Mouse (Mus musculus) kidney, adult 8-10 months (tissue): ENCODE results near the gene Naaa.

Experiments
- DNase-seq, 2 experiments: peaks; one replicate each; pipeline ENCODE4 v3.0.0; 2022

Naaa gene

DNA sequence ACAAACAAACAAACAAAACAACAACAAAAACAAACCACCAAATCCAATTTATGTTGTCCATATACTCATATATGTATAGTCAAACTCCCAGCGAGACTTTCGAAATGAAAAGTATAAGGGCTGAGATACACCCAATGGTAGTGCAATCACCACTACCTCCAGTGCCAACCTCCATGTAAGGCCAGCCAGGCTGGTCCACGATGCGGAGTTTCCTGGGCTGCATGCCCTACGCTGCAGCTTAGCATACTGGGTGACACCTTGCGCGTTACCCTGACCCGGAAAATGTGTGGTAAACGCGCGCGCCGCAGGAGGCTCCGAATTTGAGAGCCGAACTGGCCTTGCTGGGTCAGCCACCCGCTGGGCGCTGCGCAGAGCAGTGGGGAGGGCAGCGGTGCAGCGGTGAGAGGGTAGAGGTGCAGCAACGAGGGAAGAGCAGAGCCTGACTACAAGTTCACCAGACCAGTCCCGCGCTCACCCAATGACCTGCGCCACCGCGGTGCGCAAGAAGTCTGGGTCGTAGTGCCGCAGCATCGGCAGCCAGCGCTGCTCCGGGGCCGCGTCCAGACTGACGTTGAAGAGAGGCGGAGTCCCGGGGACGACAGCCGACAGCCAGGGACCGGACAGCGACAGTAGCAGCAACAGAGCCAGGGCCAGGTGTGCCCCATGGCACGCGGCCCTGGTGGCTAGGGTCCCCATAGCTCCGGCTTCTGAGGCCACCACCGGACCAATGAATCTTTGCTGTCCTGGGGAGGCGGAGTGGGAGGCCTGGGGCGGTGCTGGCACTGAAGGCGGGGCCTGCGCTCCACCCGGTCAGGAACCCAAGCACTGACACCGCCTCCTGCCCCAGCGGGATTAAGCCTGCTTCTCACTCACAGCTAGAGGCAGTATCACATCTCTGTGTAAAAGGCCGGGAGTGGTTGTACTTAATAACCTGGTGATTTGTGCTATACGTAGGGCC, at the start of gene Naaa:
Gene Naaa (minus strand): TSS at position 734 of the 958 bp plus-strand sequence.
- peak; percentile 90 for DNase-seq

DNA sequence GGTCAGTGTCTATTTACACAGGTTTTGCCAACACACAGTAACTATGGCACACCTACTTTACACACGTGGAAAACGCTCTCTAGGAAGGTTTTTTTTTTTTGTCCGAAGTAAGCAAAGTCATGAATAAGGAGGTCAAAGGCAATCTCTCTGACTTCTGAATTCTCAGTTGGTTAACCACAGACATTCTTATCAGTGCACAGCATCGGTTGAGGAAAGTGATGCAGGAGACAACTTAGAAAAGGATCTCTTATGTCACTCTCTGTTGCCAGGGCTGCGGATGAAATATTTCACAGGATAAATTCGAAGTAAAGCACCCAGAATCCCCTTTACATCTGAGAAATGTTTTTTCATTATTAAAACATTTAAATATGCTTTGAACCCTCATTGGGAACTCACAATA, 49.4 kb upstream of the Naaa start:
- no peak for DNase-seq

DNA sequence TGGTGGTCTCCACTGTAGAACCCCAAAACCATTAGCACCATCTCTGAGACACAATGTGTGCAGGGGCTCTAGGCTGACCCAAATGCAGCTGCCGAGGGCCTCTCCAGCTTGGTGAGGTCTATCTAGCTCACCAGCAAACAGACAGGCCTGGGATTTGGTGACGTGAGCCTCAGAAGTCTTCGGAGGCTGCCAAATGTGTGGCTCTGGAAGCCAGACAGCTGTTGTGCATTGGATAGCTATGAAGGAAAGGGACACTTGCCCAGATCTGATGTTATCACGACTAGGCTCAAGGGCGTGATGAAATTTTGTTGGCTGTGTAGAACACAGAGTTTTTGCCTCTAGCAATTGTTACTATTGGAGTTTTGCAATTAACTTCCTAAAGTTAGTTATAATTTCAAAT, 45.3 kb upstream of the Naaa start:
- DNase-seq, result peak; percentile 19 to 44

DNA sequence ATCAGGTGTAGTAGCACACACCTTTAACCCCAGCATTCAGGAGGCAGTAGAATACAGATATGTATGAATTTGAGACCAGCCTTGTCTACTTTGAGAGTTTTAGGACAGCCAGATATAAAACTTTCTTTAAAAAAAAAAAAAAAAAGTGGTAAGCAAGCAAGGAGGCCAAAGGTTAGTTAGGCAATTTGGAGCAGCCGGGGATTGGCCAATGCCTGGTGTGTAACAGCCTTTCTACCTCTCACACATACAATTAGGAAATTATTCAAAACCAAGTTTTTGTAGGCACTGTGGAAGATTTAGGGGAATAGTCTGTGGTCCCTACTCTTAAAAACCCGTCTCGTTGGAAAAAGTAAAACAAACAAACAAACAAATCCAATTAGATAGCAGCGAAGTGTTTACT, 44.6 kb upstream of the Naaa start:
- no peak for DNase-seq

DNA sequence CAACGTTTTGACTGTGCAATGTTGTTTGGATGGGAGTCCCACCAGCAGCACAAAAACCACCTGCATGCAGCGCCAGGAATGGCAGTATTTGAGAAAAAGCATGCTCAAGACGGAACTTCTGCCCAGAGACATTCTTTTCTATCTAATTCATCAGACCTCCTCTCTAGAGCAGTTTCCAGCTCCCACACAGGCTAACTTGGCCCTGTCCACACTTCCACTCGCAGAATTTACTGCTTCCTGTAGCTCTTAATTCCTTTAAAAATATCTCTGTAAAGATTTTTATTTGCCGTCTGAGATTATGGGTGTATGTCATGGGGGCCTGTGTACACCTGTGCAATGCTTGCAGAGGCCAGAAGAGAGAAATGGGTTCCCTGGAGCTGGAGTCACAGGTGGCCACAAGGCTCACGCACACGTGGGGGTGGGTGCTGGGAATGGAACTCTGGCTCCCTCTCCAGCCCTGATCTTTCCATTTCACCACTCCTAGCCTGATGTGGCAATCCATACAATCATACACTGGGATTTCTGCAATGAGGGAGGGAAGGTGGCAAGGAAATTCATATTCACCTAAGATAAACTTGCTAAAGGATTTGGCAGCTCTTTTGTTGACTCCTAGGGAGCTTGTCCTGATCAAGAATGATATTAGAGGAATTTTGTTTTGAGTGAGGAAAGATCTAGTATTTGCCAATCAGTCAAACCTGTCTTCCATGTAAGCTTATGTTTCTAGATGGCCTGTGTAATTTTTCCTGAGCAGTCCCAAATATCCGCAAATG, 43.8 kb upstream of the Naaa start:
- no peak for DNase-seq

DNA sequence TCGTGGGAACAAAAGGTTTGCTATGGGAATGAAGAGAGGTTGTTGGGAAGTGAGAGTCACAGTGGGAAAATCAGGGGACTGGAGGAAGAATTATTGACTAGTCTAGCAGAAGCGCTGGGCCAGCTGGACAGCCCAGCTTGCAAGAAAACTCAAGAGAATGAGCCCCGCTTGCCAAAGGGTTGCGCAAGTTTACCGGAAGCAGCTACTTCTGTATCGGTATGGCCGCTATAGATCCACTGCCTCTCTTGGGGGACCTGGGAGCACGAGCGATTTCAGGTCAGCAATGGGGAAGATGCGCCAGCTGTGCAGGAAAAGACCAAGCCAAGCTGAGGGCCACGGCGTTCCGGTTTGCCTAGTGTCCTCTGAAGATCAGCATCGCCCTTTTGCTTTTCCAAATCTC, 40.6 kb upstream of the Naaa start:
- DNase-seq, result no peak

DNA sequence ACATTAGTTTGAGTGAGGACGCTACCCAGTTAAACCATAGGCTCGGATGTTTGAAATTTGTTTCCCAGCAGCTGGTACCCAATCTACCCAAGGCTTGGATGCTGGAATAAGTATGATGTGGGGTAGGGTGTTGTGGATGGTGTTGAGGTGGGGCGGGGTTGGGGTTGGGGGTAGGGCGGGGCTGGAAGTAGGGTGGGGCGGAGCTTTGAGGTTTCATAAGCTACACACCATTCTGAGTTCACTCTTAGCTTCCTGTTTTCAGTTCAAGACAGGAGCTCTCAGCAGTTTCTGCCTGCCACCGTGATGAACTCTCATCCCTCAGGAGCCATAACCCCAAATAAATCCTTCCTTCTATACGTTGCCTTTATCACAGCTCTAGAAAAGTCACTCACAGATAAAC, 40.1 kb upstream of the Naaa start:
- DNase-seq, result no peak

DNA sequence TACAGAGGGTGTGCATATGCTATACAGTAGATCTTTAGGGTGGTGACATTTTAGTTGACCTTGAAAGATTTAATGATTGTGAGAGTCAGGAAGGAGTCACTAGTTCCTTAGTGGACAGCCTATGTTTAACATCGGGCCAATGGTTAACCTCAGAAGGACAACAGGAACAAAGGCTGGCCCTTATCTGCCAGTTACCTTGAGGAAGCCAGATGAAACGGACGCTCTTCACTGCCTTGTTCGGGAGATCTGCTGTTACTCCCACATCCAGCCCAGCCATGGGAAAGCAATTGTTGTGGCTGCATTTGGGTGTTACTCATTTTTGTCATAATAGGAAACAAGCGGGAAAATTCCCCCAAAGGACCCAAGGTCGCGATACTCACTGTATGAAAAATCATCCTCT, 35.8 kb upstream of the Naaa start:
- no peak for DNase-seq

DNA sequence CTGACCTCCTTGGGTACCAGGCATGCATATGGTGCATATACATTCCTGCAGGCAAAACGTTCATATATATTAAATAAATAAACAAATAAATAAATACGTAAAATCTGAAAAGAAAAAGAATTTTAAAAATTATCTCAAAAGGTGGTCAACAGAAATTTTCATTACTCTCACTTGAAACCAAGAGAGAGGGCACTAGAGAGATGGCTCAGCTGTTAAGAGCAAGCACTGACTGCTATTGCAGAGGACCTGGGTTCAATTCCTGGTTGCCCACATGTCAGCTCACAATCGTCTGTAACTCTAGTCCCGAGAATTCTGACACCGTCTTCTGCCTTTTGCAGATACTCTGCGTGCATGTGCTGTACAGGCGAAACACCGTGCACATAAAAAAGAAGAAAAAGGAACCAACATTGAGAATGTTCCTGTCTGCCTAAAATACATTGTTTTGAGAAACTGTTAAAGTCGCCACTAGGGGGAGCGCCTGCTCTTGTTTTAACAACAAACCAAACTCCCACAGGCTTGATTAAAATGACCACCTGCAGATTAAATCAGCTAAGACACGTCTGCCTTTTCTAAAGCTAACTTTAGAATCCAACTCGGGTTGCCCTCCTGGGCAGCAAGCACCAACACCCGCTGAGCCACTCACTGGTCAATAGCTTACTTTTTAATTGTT, 34.2 kb upstream of the Naaa start:
- peak; percentile 80 to 93 for DNase-seq

DNA sequence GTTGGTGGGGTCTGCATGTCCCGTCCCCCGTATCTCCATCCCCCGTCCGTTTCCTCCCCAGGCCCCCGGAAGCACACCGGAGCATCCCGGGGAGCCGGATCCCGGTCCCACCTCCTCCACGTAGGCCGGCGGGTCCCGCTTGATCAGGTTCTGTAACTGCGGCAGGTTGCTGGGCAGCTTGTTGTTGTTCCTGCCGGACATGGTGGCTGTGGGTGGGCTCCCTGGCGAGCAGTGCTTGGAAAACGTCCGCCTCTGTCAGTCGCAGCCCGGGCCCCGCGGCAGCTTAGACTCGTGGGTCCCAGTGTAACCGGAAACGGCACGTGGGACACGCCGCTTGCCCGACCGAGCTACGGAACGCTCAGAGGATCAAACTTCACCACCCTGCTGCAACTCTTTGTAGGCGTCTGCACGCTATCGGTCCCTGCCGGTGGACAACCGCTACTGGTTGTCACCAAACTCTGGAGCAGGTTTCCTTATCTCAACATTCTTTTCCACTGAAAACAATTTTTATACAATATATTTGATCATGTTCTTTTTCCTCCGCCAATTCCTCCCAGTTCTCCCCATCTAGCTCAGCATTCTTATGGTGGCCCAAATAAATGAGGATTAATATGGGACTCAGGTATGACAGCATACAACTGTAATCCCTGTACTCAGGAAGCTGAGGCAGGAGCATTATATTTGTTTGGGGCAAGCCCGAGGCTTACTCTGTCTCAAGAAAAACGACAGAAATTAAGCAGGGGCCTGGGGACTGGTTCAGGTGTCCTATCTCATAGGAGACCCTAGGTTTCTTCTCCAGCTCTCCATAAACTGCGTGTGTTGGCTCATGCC, 31.9 kb upstream of the Naaa start, which contains the start of gene Sdad1:
Gene Sdad1 (minus strand): TSS at position 799 of the 831 bp plus-strand sequence.
- DNase-seq, result peak; percentile 93 to 96

DNA sequence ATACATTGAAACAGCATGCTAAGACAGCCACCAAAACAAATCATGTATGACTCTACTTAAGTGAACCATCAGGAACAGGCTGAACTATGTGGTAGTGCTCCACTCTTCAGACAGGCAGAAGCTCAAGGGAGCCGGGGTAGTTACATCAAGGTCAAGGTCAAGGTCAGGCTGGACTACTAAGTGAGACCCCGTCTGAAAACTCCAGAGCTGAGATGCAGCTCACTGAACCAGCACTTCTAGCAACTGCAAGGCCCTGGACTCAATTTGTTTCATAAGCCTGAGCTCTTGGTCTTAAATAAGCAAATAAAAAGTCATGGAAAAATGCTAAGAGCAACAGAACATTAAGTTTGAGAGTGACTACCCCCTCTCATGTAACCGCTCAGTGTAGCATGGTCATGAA, 26.3 kb upstream of the Naaa start:
- no peak for DNase-seq

DNA sequence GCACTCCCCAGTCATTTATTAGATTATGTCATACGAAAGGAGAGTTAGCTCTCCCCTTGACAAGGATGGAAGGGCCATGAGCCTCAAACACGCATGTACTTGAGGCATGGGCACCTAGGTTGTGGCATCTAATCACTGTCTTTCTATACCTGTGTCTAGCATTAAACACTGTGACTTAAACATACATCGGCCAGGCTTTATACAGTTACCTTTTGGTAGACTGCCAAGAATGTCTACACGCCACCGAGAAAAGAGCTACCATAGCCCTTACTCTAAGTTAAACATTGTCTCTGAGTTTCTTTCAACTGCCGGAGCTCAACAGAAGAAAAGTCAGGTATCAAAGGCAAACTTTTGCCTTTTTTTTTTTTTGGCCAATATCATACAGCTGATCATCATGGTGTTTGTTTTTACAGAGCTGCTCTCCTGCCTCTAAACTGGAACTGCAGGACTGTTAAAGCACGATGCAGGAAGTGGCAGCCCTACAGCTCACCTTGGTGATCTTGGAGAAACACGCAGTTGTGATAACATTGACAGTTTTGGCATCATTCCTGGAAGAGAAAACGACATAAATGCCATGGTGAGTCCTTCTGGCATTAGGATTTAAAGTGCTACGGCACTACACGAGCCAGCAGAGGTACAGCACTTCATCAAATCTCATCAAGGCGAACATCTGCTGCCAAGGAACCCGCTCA, 24.3 kb upstream of the Naaa start:
- DNase-seq, result no peak

DNA sequence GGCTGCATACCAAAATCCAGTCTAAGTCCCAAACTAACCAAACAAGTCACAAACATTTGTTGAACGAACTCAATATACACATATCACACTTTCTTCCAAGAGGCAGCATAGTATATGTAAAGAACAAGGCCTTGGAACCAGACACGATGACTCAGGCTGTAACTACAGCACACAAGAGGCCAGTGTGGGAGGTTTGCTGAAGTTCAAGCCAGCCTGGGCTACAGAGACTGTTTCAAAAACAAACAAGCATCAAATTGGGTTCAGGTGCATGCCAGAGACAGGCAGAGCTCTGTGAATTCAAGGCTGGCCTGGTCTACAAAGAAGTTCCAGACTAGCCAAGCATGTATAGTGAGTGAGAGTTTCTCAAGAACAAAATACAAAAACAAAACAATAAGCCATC, 16.6 kb upstream of the Naaa start:
- DNase-seq, result no peak

DNA sequence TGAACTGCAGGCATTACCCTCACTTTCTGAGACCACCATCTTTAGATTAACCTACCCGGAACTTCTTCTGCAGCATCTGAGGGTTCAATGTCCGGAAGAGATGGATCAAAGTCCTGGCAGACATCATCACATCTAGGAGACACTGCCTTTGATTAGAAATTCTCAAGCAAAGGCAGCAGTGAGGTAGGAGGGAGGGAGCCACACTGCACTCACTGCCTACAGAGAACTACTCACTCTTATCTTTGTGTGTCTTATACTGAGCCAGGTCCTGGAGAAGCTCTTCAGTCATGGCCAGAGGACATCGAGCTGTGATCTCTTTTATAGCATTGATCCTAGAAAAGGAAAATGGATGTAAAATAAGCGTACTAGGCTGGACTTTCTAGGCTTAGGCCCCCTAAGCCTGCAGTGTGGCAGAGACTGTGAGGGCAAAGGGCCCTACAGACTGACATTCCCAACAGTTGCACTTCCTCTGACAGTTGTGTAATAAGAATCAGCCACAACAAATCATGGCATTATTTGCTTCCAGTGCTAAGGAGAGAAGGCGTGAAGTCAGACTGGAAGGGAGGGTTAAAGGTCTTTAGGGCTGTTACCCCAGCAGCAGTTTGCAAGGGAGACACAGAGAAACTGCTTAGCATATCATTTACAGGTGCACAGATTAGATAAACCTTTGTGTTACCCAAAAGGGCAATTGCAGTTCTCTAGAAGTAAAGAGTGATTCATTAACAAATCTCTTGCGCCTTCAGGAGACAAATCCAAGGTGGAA, 13.9 kb upstream of the Naaa start:
- peak; percentile 11 to 57 for DNase-seq

DNA sequence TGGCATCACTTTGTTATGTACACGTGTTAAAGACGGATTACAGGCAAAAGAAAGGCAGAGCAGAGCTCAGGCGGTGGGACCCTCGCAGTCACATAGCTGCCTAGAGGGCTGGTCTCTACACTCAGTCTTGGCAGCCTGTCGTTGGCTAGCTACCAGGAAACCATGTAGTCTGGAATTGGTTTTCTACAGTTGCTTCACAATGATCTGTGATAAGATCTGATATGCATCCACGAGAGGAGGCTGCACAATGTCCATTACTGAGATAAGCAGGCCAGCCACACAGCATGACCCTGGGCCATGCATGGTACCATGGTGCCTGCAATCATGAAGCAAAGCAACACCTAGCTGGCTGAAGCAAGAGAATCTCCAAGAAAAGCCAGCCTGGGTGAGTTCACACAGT, 9.9 kb upstream of the Naaa start:
- DNase-seq, result no peak

DNA sequence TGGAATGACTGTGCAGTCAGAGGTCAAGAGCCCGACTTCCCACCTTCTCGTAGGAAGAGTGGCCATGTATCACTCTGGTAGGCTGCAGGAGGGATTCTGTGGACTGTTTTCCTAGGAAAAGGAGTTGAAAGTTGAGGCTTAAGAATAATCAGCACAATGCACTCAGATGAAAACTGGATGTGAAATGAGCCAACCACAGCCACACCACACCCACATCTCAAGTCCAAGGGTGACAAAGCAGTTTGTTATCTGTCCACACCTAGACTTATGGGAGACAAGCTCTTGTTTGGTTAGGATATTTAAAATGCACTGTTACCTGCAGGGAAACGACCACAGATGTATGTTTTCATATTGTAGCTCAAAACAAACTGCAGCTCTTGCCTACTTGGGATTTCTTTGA, 5.1 kb upstream of the Naaa start:
- DNase-seq, result no peak

DNA sequence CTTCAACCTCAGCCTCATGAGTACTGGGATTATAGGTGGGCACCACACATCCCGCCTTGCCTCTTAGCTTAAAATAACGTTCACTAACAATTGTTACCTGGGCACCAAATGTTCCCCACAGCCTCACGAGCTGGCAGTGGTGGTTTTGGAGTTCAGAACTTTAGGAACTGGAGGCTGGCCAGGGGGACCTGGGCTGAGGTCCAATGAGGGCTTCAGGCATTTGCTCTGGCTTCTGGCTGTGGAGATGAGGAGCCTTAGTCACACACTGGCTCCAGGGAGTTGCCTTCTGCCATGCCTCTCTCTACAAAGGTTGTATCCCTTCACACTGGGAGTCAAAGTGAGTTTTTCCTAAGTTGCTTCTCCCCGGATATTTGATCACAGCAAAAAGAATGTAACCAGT, 4.6 kb upstream of the Naaa start:
- DNase-seq, result no peak

DNA sequence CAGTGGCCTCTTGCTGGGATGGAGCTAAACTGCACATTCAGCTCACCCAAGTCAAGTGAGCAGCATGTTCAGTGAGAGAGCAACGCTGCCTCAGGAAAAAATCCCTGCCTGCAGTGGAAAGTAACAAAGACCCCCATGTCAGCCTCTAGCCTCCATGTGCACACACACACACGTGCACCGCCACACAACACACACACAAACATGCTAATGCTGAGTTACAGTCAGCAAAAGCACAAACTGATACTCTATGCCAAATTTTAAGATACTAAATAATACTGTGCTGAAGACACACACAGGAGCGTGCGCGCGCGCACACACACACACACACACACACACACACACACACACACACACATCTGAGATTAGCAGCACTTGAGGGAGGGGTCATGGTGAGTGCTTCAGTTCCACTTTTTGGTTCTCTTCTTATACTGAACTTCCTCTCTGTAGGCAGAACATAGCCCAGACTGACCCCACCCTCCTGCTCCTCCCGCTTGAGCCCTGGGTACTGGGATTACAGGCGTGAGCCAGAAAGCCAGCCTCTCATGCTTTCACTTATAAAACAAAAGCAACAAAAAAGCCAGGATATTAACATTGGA, 1.1 kb upstream of the Naaa start:
- no peak for DNase-seq

DNA sequence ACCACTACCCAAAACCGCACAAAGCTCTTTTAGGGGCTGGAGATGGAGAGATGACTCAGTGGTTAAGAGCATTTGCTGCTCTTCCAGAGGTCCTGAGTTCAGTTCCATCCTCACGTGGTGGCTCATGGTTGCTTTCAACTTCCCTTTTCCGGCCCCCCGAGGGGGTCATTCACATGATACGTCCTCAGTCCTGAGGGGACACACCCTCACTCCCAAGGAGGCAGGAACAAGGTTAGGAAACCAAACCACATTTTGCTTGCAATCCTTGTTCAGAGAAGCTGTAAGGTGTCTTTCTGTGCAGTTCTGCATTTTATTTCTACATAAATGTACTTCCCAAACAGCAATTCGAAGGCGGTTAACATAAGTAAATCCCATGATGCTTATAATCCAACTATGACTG, 7.5 kb downstream of the Naaa start:
- DNase-seq, result no peak

DNA sequence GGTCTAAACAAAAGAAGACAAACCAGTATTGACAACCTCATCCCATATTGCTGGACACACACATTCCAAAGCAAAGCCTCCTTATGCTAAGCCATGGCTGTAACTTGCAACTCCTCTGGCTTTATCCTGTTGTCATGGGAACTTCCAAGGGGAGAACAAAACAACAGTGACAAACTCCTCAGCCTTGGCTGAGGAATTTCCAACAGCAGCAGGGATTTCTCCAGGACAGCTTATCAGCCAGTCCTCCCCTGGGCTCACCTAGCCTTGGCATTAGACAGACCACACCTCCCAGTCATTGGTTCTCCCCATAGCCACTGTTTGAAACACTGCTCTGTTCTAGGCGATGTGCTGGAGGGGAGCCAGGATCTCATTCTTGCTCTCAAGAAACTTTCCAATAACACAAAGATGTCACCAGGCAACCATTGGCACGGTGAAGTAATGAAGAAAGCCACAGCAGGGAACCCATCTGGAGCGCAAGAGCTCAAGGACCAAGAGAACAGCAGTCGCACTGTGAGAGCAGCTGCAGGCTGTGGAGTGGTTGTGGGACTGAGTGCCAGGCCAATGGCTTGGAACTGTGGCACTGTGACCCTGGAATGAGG, 14.1 kb downstream of the Naaa start:
- DNase-seq, result no peak
